Mouse (Mus musculus): ENCODE data around the gene Pdxk.
"Not testable (repeated sequence)": the region's sequence is repeated elsewhere in the genome, so short reads cannot be mapped to it uniquely, and the experiment has no call there.

Gene Pdxk

GRCm38 (mm10) chr10:78418791-78419190 is 46.0 kb downstream of the Pdxk start:
- DNase-seq (ENCODE audit: low read depth, low spot score): no peak

GRCm38 (mm10) chr10:78417888-78418287 is 46.9 kb downstream of the Pdxk start:
- no peak for DNase-seq (ENCODE audit: low read depth, low spot score)

DNA sequence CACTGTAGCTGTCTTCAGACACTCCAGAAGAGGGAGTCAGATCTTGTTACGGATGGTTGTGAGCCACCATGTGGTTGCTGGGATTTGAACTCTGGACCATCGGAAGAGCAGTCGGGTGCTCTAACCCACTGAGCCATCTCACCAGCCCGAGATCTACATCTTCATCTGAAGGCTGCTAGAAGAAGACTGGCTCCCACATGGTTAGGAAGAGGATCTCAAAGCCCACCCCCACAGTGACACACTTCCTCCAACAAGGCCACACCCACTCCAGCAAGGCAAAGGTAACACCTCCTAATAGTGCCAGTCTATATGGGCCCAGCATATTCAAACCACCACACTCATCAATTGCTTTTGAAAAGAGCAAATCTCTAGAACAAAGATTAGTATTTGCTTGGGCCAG is 49.8 kb downstream of the Pdxk start:
- DNase-seq (ENCODE audit: low read depth, low spot score): not testable (repeated sequence)

GRCm38 (mm10) chr10:78413152-78413520 is 51.6 kb downstream of the Pdxk start:
- no peak for DNase-seq (ENCODE audit: low read depth, low spot score)

DNA sequence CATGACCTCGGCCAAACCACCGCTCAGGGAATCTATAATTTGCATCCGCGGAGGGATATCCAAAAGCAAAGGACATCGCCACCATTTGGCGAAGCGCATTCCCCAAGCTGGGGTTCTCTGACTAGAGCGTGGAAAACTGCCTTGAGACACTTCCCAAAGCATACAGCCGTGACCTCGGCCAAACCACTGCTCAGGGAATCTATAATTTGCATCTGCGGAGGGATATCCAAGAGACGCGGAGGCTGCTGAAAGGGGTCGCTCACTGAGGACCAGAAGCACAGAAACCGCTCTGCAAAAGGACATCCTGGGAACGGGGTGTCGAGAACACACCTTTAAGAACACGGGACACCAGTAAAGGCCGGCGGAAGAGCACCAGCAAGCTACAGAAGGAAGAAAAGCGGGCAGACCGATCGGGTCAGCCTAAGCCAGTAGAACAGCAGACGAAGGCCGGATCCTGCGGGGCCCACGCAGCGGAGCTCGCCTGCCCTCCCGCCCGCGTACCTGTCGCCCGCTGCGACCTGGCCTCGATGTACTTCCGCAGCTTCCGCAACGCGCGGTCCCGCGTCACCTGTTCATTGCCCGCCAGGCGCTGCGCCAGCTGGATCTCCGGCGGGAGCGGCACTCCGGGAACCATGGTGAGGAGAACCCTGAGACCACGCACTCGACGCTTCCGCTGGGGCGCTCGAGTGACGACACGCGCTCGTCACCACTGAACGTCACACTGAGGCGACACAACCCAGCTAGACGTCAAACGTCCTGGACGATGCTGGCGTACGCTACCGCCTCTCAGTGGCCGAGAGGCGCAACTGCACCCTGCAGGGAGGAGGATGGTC is 52.2 kb downstream of the Pdxk start, which contains the start of gene Rrp1:
Gene Rrp1 (minus strand): TSS at position 725 of the 833 bp plus-strand sequence.
- peak; percentile 98 for DNase-seq (ENCODE audit: low read depth, low spot score)

- no peak for DNase-seq (ENCODE audit: low read depth, low spot score)
Measured at GRCm38 (mm10) chr10:78411851-78412250, 52.9 kb downstream of the Pdxk start.

- no peak for DNase-seq (ENCODE audit: low read depth, low spot score)
Measured at GRCm38 (mm10) chr10:78409035-78409788, 55.6 kb downstream of the Pdxk start.

- DNase-seq (ENCODE audit: low read depth, low spot score): no peak
Measured at GRCm38 (mm10) chr10:78407132-78407531, 57.6 kb downstream of the Pdxk start.

- no peak for DNase-seq (ENCODE audit: low read depth, low spot score)
Measured at GRCm38 (mm10) chr10:78406152-78406551, 58.6 kb downstream of the Pdxk start.

- DNase-seq (ENCODE audit: low read depth, low spot score): peak; percentile 49
Measured at GRCm38 (mm10) chr10:78402301-78402922, 62.4 kb downstream of the Pdxk start.

GRCm38 (mm10) chr10:78401127-78401526 is 63.6 kb downstream of the Pdxk start:
- DNase-seq (ENCODE audit: low read depth, low spot score): no peak

DNA sequence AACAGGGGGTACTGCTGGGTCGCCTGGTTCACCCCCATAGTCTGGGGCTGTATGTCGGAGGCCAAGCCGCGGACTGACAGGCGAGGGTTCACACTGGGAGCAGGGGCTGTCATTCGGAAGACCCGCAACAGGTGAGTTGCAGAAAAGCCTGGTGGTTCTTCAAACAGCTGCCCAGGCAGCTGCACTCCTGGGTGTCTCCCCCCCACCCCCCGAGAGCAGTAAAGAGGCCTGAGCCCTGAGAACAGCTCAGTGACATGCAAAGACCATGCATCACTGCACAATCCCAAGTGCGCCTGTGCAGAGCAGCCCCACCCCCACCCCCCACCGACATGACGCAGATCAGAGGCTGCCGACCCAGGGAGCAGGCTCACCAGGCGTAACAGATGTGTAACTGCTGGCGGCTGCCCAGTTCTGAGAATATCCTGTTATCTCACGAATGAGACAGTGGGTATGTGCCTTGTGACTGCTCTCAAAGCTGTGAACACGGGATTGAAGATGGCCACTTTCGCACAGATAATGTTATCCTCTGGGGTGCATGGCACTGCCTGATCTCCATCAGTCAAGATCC is 65.6 kb downstream of the Pdxk start:
- peak; percentile 79 for DNase-seq (ENCODE audit: low read depth, low spot score)

DNA sequence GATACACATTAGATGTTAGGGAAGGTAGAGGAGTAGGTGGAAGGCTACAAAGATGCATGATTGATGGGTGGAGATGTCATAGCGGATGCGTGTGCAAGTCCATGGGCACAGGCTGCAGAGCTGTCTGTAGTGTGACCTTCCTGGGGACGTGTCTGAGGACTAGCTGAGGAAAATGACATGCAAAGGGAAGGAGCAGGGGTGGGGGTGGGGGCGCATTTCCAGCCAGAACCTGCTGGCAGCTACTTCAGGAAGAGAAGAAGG is 68.2 kb downstream of the Pdxk start:
- no peak for DNase-seq (ENCODE audit: low read depth, low spot score)

GRCm38 (mm10) chr10:78395819-78396624 is 68.8 kb downstream of the Pdxk start:
- DNase-seq (ENCODE audit: low read depth, low spot score): peak; percentile 88

- no peak for DNase-seq (ENCODE audit: low read depth, low spot score)
Measured at GRCm38 (mm10) chr10:78395377-78395776, 69.4 kb downstream of the Pdxk start.

- DNase-seq (ENCODE audit: low read depth, low spot score): peak; percentile 70
Measured at GRCm38 (mm10) chr10:78392072-78392471, 72.7 kb downstream of the Pdxk start.

- DNase-seq (ENCODE audit: low read depth, low spot score): no peak
Measured at GRCm38 (mm10) chr10:78390982-78391470, 73.7 kb downstream of the Pdxk start.

GRCm38 (mm10) chr10:78388216-78388980 is 76.4 kb downstream of the Pdxk start:
- no peak for DNase-seq (ENCODE audit: low read depth, low spot score)

All from CD4-positive helper T cell, adult 2 months (primary cell).